Mouse (Mus musculus): ENCODE results near the gene Odf3l2. TPM values are rescaled to one million over a fixed set of nuclear protein-coding genes. Genes with fewer than 3 reads are reported as not detected.

Odf3l2 gene
- polyA plus RNA-seq, 1 experiment from 2014 or later, result not detected

Other genes with a start within 250 kb of the Odf3l2 start
- gene Vmn2r83, start 177.0 kb downstream of the Odf3l2 start, polyA plus RNA-seq (2015; fragmentation: Nextera tagmentation; extraction: Ambion mirVana), result not detected in 2 replicates
- gene Plpp2, start 111.9 kb downstream of the Odf3l2 start, polyA plus RNA-seq (2015; fragmentation: Nextera tagmentation; extraction: Ambion mirVana), result 6.7 and 9.8 TPM in 2 replicates
- 26.5 and 28.1 TPM in 2 replicates for gene Mier2, start 90.5 kb downstream of the Odf3l2 start, polyA plus RNA-seq (2015; fragmentation: Nextera tagmentation; extraction: Ambion mirVana)
- not detected in 2 replicates for gene Theg, start 58.4 kb downstream of the Odf3l2 start, polyA plus RNA-seq (2015; fragmentation: Nextera tagmentation; extraction: Ambion mirVana)
- gene C2cd4c, start 31.7 kb downstream of the Odf3l2 start, polyA plus RNA-seq (2015; fragmentation: Nextera tagmentation; extraction: Ambion mirVana), result 0.05 TPM in 1 of 2 replicates, not detected in the other
- gene Shc2, start 7.8 kb downstream of the Odf3l2 start, polyA plus RNA-seq (2015; fragmentation: Nextera tagmentation; extraction: Ambion mirVana), result 2.0 and 2.6 TPM in 2 replicates
- 1.4 and 1.8 TPM in 2 replicates for gene Madcam1, start 18.8 kb upstream of the Odf3l2 start, polyA plus RNA-seq (2015; fragmentation: Nextera tagmentation; extraction: Ambion mirVana)
- 45.5 and 47.0 TPM in 2 replicates for gene Tpgs1, start 23.6 kb upstream of the Odf3l2 start, polyA plus RNA-seq (2015; fragmentation: Nextera tagmentation; extraction: Ambion mirVana)
- gene Cdc34, start 36.5 kb upstream of the Odf3l2 start, polyA plus RNA-seq (2015; fragmentation: Nextera tagmentation; extraction: Ambion mirVana), result 98.0 and 101 TPM in 2 replicates
- gene Gzmm, start 43.3 kb upstream of the Odf3l2 start, polyA plus RNA-seq (2015; fragmentation: Nextera tagmentation; extraction: Ambion mirVana), result 1.1 and 1.3 TPM in 2 replicates
- 1,046 and 1,072 TPM in 2 replicates for gene Bsg, start 58.8 kb upstream of the Odf3l2 start, polyA plus RNA-seq (2015; fragmentation: Nextera tagmentation; extraction: Ambion mirVana)
- not detected in 2 replicates for gene Hcn2, start 70.9 kb upstream of the Odf3l2 start, polyA plus RNA-seq (2015; fragmentation: Nextera tagmentation; extraction: Ambion mirVana)
- 36.1 and 36.3 TPM in 2 replicates for gene Polrmt, start 100.8 kb upstream of the Odf3l2 start, polyA plus RNA-seq (2015; fragmentation: Nextera tagmentation; extraction: Ambion mirVana)
- 0.13 TPM in 1 of 2 replicates, not detected in the other for gene Fgf22, start 109.3 kb upstream of the Odf3l2 start, polyA plus RNA-seq (2015; fragmentation: Nextera tagmentation; extraction: Ambion mirVana)
- gene Rnf126, start 121.2 kb upstream of the Odf3l2 start, polyA plus RNA-seq (2015; fragmentation: Nextera tagmentation; extraction: Ambion mirVana), result 56.0 and 57.4 TPM in 2 replicates
- gene Fstl3, start 131.5 kb upstream of the Odf3l2 start, polyA plus RNA-seq (2015; fragmentation: Nextera tagmentation; extraction: Ambion mirVana), result 22.6 and 26.7 TPM in 2 replicates
- 2.9 and 7.9 TPM in 2 replicates for gene Prss57, start 145.2 kb upstream of the Odf3l2 start, polyA plus RNA-seq (2015; fragmentation: Nextera tagmentation; extraction: Ambion mirVana)
- gene Palm, start 147.8 kb upstream of the Odf3l2 start, polyA plus RNA-seq (2015; fragmentation: Nextera tagmentation; extraction: Ambion mirVana), result 59.6 and 67.6 TPM in 2 replicates
- gene Misp, start 175.3 kb upstream of the Odf3l2 start, polyA plus RNA-seq (2015; fragmentation: Nextera tagmentation; extraction: Ambion mirVana), result 1.8 and 1.9 TPM in 2 replicates
- gene Ptbp1, start 208.7 kb upstream of the Odf3l2 start, polyA plus RNA-seq (2015; fragmentation: Nextera tagmentation; extraction: Ambion mirVana), result 125 and 146 TPM in 2 replicates
- gene Prtn3, start 228.7 kb upstream of the Odf3l2 start, polyA plus RNA-seq (2015; fragmentation: Nextera tagmentation; extraction: Ambion mirVana), result 1.2 and 1.9 TPM in 2 replicates
- 9.1 and 9.8 TPM in 2 replicates for gene Plppr3, start 228.9 kb upstream of the Odf3l2 start, polyA plus RNA-seq (2015; fragmentation: Nextera tagmentation; extraction: Ambion mirVana)
- 0.20 and 1.1 TPM in 2 replicates for gene Elane, start 240.5 kb upstream of the Odf3l2 start, polyA plus RNA-seq (2015; fragmentation: Nextera tagmentation; extraction: Ambion mirVana)
- gene Cfd, start 245.1 kb upstream of the Odf3l2 start, polyA plus RNA-seq (2015; fragmentation: Nextera tagmentation; extraction: Ambion mirVana), result not detected in 2 replicates